Mouse (Mus musculus) natural killer cell, adult 2 months (primary cell): ENCODE measurements around the gene Klf15.
A peak's percentile ranks its signal among the peaks of the same experiment; 100 is the strongest.

Source experiments
- DNase-seq, 2 experiments: peaks; one replicate each; pipeline ENCODE4 v3.0.0; 2022; ENCODE audit warnings: low spot score in 2 of 2

Klf15 gene

GRCm38 (mm10) chr6:90491956-90492744 is 29.8 kb downstream of the Klf15 start:
- DNase-seq = no peak

DNA sequence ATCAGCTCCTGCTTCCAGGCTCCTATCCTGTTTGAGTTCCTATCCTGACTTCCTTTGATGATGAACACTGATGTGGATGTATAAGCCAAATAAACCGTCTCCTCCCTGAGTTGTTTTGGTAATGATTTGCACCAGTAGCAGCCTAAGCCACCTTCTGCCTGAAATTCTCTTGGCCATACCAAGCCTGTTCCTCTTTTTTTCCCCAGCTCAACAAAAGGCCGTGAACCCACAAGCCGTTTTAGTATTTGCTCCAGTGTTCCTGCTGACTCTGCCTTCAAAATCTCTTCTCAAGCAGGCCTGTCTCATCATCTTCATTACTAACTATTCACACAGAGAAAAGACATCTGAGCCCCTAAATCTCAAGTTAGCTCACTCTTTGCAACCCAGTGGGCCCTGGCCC is 31.8 kb downstream of the Klf15 start:
- DNase-seq = no peak

DNA sequence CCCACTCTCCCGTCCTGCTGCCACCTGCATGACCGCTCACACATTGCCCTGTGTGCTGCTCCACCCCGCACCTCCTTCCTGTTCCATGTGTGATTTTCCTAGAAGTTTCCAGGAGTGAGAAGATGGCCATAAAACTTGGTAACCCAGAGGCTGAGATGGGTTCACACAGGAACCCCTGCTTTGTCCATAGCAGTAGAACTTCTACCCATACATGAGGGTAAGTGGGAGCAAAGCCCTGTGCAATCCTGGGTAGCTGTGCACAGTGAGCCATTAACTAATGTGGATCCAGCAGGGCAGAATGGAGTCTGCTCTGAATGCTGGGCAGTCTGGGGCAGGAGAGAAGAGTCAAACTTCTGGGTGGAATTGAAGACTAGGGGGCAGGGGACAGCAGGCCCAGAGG is 32.2 kb downstream of the Klf15 start:
- no peak for DNase-seq

GRCm38 (mm10) chr6:90495282-90495912 is 33.0 kb downstream of the Klf15 start:
- no peak for DNase-seq

GRCm38 (mm10) chr6:90496217-90496616 is 33.8 kb downstream of the Klf15 start:
- DNase-seq = no peak

DNA sequence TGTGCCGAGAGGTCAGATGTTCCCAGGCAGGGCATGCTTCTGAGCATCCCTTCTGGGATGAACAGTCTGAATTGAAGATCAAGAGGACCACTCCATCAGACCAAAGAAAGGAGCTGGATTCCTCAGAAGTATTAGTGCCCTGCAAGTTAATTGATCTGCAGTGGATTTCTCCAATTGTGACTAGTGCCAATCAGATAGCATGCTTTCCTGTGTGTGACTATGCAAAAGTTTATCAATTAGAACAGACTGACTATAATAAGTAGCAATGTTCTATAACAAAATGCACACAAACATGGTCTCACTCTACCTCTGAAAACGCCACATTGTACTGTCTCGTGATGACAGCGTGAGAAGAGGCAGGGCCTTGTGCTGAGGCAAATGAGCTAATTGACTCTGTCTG is 37.1 kb downstream of the Klf15 start:
- no peak for DNase-seq

GRCm38 (mm10) chr6:90501222-90501940 is 39.0 kb downstream of the Klf15 start:
- DNase-seq = no peak

DNA sequence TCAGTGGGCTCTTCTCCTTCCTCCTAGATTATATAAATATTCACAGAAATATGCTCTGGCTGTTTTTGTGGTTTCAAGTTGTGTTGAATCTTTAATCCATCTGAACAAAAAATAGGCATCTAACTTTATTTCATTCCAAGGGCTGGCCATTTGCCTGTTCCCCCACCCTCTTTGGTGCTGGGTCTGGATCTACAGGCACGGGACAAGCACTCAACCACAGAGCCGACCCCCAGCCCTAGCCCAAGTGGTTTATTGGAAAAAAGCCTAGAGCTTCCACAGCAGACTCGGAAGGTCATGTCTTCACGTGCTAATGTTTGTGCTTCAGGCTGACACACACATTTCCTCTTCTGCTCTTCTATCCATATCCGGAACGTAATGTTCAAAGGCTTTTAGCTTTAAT is 43.5 kb downstream of the Klf15 start:
- no peak for DNase-seq

DNA sequence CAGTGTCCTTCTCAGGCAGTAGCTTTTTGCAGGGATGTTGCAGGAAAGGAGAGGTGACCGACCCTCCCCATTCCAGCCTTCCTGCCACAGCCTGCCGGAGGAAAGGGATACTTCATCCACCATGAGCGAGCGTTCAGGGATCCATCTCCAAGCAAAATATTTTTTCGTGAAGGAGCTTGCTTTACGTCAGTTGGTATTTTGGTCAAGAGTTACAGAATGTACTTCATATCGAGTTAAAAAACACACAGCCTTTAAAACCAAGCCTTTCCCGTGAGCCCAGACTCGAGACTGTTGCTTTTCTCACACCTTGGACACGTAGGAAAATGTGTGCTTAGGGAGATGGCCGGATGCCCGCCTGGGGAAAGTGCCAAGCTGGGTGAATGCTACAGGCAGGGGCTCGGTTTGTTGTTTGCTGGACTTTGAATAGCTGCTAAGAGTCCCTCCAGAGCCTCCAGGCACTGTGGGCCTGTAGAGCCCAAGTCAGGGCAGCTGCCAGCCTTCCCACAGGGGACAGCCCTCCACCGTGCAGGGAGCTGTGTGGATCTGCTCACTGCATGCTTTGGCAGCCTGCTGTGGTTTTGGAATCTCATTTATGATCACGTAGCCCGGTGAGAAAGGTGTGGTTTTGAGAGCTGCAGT is 44.4 kb downstream of the Klf15 start:
- no peak for DNase-seq

- DNase-seq = no peak
Observed at GRCm38 (mm10) chr6:90507443-90507842, 45.1 kb downstream of the Klf15 start.

DNA sequence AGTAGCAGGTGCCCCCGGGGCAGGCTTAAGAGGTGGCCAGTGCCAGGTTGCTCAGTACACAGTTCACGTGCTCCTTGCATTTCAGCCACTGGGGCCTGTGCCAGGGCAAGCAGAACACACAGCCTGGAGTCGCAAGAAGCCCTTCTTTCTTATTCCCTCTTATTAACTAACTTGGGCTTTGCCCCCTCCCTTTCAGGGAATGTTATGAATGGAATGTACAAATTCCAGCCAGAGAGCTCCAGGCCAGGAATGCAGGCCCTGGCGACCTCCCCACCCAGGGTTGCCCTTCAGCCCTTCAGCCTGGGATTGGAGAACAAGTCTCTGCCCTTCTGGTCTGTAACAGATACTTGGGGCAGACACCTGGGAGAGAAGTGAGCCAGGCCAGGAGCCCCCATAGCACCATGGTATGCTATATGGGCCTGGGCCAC is 45.8 kb downstream of the Klf15 start:
- DNase-seq = no peak

DNA sequence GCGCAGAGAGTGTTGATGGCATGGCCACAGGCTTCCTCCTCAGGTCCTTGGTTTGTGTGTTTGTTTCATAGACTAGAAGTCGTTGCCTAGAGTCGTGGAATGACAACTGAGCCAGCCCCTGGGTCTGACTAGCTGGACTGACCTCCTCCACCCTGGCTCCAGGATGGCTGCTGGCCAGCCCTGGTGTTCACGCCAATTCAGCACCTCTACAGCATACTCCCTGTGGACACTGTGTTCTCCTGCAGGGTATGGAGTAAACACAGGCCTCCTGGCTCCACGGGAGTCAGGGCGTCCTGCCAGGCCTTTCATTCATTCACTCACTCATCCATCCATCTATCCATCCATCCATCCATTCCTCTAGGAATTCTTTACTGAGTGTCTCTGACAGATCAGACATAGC is 46.7 kb downstream of the Klf15 start:
- DNase-seq = no peak

DNA sequence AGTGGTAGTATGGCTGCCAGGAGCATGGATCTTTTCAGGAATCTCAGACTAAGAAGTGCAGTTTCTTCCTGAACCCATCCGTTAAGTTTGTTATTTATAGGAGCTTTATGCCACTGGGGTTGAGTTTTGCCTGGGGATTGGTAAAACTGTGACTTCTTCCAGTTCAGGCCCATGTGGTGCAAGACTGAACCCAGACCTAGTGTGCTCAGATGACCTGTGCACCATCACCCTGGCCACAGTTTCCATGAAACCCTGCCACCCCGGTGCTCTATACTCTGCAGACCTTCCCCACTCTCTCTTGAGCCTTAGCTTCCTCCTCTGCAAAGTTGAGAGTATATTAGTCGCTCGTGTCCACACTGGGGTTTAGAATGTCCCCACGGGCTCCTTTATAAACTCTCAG is 50.0 kb downstream of the Klf15 start:
- DNase-seq = no peak

GRCm38 (mm10) chr6:90513074-90513856 is 50.9 kb downstream of the Klf15 start:
- DNase-seq = no peak

DNA sequence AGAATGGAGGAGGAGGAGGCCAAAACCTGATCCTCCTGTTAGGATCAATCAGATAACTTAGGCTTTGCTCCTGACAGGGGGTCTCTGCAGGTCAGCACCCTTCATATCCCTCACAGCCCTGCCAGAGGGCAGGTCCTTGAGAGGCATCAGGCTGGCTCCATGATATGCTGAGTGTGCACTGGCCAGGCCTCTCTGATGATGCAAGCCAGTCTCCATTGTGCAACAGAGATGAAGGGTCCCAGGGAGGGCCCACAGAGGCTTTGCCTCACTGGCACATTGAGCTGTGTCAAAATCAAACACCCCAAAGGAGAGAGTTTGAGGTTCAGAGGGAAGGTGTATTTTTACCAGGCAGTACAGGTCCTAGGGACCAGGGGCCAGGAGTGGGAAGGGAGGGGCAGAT is 52.0 kb downstream of the Klf15 start:
- DNase-seq = no peak

GRCm38 (mm10) chr6:90514883-90515405 is 52.6 kb downstream of the Klf15 start:
- peak; percentile 11 to 35 for DNase-seq

DNA sequence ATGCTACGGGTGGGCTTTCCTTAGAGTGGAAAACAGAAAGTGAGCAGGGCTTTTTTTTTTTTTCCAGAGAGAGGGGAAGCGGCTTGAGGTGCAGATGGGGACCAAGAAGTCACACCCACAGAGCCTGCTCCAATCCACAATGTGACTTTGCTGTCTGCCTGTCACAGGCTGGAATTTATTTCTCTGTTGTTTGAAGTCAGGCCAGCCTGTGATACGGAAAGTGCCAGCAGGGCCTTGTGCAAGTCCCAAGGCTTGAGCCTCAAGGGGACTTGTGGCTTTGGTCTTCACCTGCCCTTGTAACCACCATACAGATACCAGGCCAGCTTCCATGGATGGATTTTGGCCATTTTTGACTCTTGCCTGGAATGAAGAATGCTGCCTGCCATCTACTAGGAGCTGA is 56.5 kb downstream of the Klf15 start:
- no peak for DNase-seq

- no peak for DNase-seq
Observed at GRCm38 (mm10) chr6:90519375-90519774, 57.0 kb downstream of the Klf15 start.
